Mouse (Mus musculus): ENCODE measurements at regions not wholly inside any gene's neighbourhood (a gene's known extent, or its start where the extent isn't known, plus 50 kb on each side); places are given as distances from the start of the nearest gene placed in this dataset.
"Not testable (repeated sequence)": the region's sequence is repeated elsewhere in the genome, so short reads cannot be mapped to it uniquely, and the experiment has no call there.

- DNase-seq (ENCODE audit: low read depth, low spot score), result no peak
Measured at GRCm38 (mm10) chr6:140229295-140229694, 188.0 kb upstream of the Plcz1 start.

- DNase-seq (ENCODE audit: low read depth, low spot score), result no peak
Measured at GRCm38 (mm10) chr6:140228741-140229140, 187.5 kb upstream of the Plcz1 start.

GRCm38 (mm10) chr6:140222534-140223324 lies 181.5 kb upstream of the Plcz1 start:
- DNase-seq (ENCODE audit: low read depth, low spot score), result no peak

- DNase-seq (ENCODE audit: low read depth, low spot score), result no peak
Measured at GRCm38 (mm10) chr6:140221653-140222272, 180.5 kb upstream of the Plcz1 start.

- DNase-seq (ENCODE audit: low read depth, low spot score), result no peak
Measured at GRCm38 (mm10) chr6:140218789-140219188, 177.5 kb upstream of the Plcz1 start.

- no peak for DNase-seq (ENCODE audit: low read depth, low spot score)
Measured at GRCm38 (mm10) chr6:140212403-140212802, 171.1 kb upstream of the Plcz1 start.

GRCm38 (mm10) chr6:140210141-140210540 lies 168.9 kb upstream of the Plcz1 start:
- no peak for DNase-seq (ENCODE audit: low read depth, low spot score)

- no peak for DNase-seq (ENCODE audit: low read depth, low spot score)
Measured at GRCm38 (mm10) chr6:140209083-140209482, 167.8 kb upstream of the Plcz1 start.

- DNase-seq (ENCODE audit: low read depth, low spot score), result no peak
Measured at GRCm38 (mm10) chr6:140208375-140208774, 167.1 kb upstream of the Plcz1 start.

- not testable (repeated sequence) for DNase-seq (ENCODE audit: low read depth, low spot score)
Measured at GRCm38 (mm10) chr6:140206676-140207075, 165.4 kb upstream of the Plcz1 start.

- no peak for DNase-seq (ENCODE audit: low read depth, low spot score)
Measured at GRCm38 (mm10) chr6:140201356-140201755, 160.1 kb upstream of the Plcz1 start.

- no peak for DNase-seq (ENCODE audit: low read depth, low spot score)
Measured at GRCm38 (mm10) chr6:140200322-140200721, 159.1 kb upstream of the Plcz1 start.

- DNase-seq (ENCODE audit: low read depth, low spot score), result no peak
Measured at GRCm38 (mm10) chr6:140198036-140198435, 156.8 kb upstream of the Plcz1 start.

- no peak for DNase-seq (ENCODE audit: low read depth, low spot score)
Measured at GRCm38 (mm10) chr6:140197113-140197675, 155.9 kb upstream of the Plcz1 start.

- DNase-seq (ENCODE audit: low read depth, low spot score), result no peak
Measured at GRCm38 (mm10) chr6:140194276-140194675, 153.0 kb upstream of the Plcz1 start.

- no peak for DNase-seq (ENCODE audit: low read depth, low spot score)
Measured at GRCm38 (mm10) chr6:140193084-140193939, 152.1 kb upstream of the Plcz1 start.

GRCm38 (mm10) chr6:140192526-140192925 lies 151.3 kb upstream of the Plcz1 start:
- DNase-seq (ENCODE audit: low read depth, low spot score), result no peak

- no peak for DNase-seq (ENCODE audit: low read depth, low spot score)
Measured at GRCm38 (mm10) chr6:140191341-140191740, 150.1 kb upstream of the Plcz1 start.

- DNase-seq (ENCODE audit: low read depth, low spot score), result no peak
Measured at GRCm38 (mm10) chr6:140189601-140190000, 148.3 kb upstream of the Plcz1 start.

GRCm38 (mm10) chr6:140187733-140188132 lies 146.5 kb upstream of the Plcz1 start:
- no peak for DNase-seq (ENCODE audit: low read depth, low spot score)

- DNase-seq (ENCODE audit: low read depth, low spot score), result no peak
Measured at GRCm38 (mm10) chr6:140187106-140187505, 145.8 kb upstream of the Plcz1 start.

- no peak for DNase-seq (ENCODE audit: low read depth, low spot score)
Measured at GRCm38 (mm10) chr6:140179999-140180398, 138.7 kb upstream of the Plcz1 start.
